Mouse (Mus musculus): Measurements from ENCODE around the gene Pik3cg. TPM values are rescaled to one million over a fixed set of nuclear protein-coding genes. Genes with fewer than 3 reads are reported as not detected.

The Pik3cg gene
- polyA plus RNA-seq, 1 experiment from 2014 or later, result 0.78 TPM

GRCm38 (mm10) chr12:32138362-32138761, 70.1 kb downstream of the Pik3cg start:
- Histone ChIP-seq H3K36me3 (no peaks in the 10 kb centered on the region), H3K4me1 (0 out of 2 replicates have a peak, but pooled peaks cover under 1% of the 10 kb centered on the region), H3K27ac (replicated peaks) (no peak overlapping the region), H3K9me3 (no peaks in the 10 kb centered on the region), H3K4me3 (no peak overlapping the region), H3K4me2 (replicated peaks) (no peak overlapping the region), H3K9ac (replicated peaks) (no peak overlapping the region), H3K27me3 (no peaks in the 10 kb centered on the region)
- no peak; the same call in 1 of the 2 replicates for ATAC-seq (replicated peaks)
- 58% methylated on average over 9 of the region's 9 CpGs for WGBS

GRCm38 (mm10) chr12:32137542-32137941, 70.9 kb downstream of the Pik3cg start:
- Histone ChIP-seq H3K9ac (replicated peaks) (no peak overlapping the region), H3K4me1 (peaks cover 9% of the 10 kb centered on the region; the same call in 1 of the 2 replicates), H3K4me3 (no peak overlapping the region), H3K27me3 (no peaks in the 10 kb centered on the region), H3K27ac (replicated peaks) (no peak overlapping the region), H3K36me3 (no peaks in the 10 kb centered on the region), H3K4me2 (replicated peaks) (no peak overlapping the region), H3K9me3 (no peaks in the 10 kb centered on the region)
- ATAC-seq (replicated peaks), result no peak
- WGBS, result 77% methylated on average over 2 of the region's 2 CpGs

- Histone ChIP-seq H3K27ac (replicated peaks) (no peak overlapping the region), H3K9me3 (no peaks in the 10 kb centered on the region), H3K4me2 (replicated peaks) (no peak overlapping the region), H3K36me3 (no peaks in the 10 kb centered on the region), H3K9ac (replicated peaks) (no peak overlapping the region), H3K4me1 (peaks cover 9% of the 10 kb centered on the region), H3K4me3 (no peak overlapping the region), H3K27me3 (no peaks in the 10 kb centered on the region)
- ATAC-seq (replicated peaks), result no peak
- WGBS, result 25% methylated on average over 14 of the region's 14 CpGs
These were observed 80.6 kb downstream of the Pik3cg start for GRCm38 (mm10) chr12:32127599-32128507.

- Histone ChIP-seq H3K9me3 (no peaks in the 10 kb centered on the region), H3K27ac (replicated peaks) (no peak overlapping the region), H3K4me1 (peaks cover 2% of the 10 kb centered on the region; the same call in 1 of the 2 replicates), H3K9ac (replicated peaks) (no peak overlapping the region), H3K36me3 (no peaks in the 10 kb centered on the region), H3K4me3 (no peak overlapping the region), H3K4me2 (replicated peaks) (no peak overlapping the region), H3K27me3 (no peaks in the 10 kb centered on the region)
- WGBS, result 74% methylated on average over 2 of the region's 2 CpGs
- no peak for ATAC-seq (replicated peaks)
These were observed 81.3 kb downstream of the Pik3cg start for GRCm38 (mm10) chr12:32127158-32127557.

- 95% methylated on average over 2 of the region's 2 CpGs for WGBS
- Histone ChIP-seq H3K9ac (replicated peaks) (no peak overlapping the region), H3K27me3 (no peaks in the 10 kb centered on the region), H3K4me1 (no peaks in the 10 kb centered on the region), H3K4me2 (replicated peaks) (no peak overlapping the region), H3K27ac (replicated peaks) (no peak overlapping the region), H3K36me3 (no peaks in the 10 kb centered on the region), H3K4me3 (no peak overlapping the region), H3K9me3 (no peaks in the 10 kb centered on the region)
- ATAC-seq (replicated peaks), result no peak
These were observed 84.0 kb downstream of the Pik3cg start for GRCm38 (mm10) chr12:32124456-32124855.

GRCm38 (mm10) chr12:32124030-32124429, 84.4 kb downstream of the Pik3cg start:
- Histone ChIP-seq H3K4me3 (no peak overlapping the region), H3K4me2 (replicated peaks) (no peak overlapping the region), H3K4me1 (no peaks in the 10 kb centered on the region), H3K27me3 (no peaks in the 10 kb centered on the region), H3K36me3 (no peaks in the 10 kb centered on the region), H3K27ac (replicated peaks) (no peak overlapping the region), H3K9ac (replicated peaks) (no peak overlapping the region), H3K9me3 (no peaks in the 10 kb centered on the region)
- ATAC-seq (replicated peaks), result no peak
- 90% methylated on average over 8 of the region's 8 CpGs for WGBS

- no peak for ATAC-seq (replicated peaks)
- H3K4me1 ChIP-seq, result no peaks in the 10 kb centered on the region
- no peak overlapping the region for H3K4me3 ChIP-seq
- no peak overlapping the region for H3K9ac ChIP-seq (replicated peaks)
- no peaks in the 10 kb centered on the region for H3K36me3 ChIP-seq
- H3K4me2 ChIP-seq (replicated peaks), result no peak overlapping the region
- H3K27ac ChIP-seq (replicated peaks), result no peak overlapping the region
- 89% methylated on average over 5 of the region's 5 CpGs for WGBS
- H3K9me3 ChIP-seq, result no peaks in the 10 kb centered on the region
- no peaks in the 10 kb centered on the region for H3K27me3 ChIP-seq
These were observed 84.9 kb downstream of the Pik3cg start for GRCm38 (mm10) chr12:32123559-32123958.

Other genes with a start within 250 kb of the Pik3cg start
- 124 and 138 TPM in 2 replicates for gene Prkar2b, start 147.4 kb downstream of the Pik3cg start, polyA plus RNA-seq (2015; fragmentation: Nextera tagmentation; extraction: Ambion mirVana)
- gene Ccdc71l, start 170.0 kb upstream of the Pik3cg start, polyA plus RNA-seq (2015; fragmentation: Nextera tagmentation; extraction: Ambion mirVana), result 5.1 and 5.7 TPM in 2 replicates

Measured in forebrain, embryonic 15.5 days (tissue).